Mouse (Mus musculus): ENCODE data around the gene Rab9.
"Not testable (repeated sequence)": the region's sequence is repeated elsewhere in the genome, so short reads cannot be mapped to it uniquely, and the experiment has no call there.

Rab9 gene

GRCm38 (mm10) chrX:166479365-166479983, at the start of gene Rab9:
Gene Rab9 (minus strand): TSS chrX:166479867.
- peak; percentile 86 for DNase-seq

- DNase-seq = no peak
These were observed 48.5 kb upstream of the Rab9 start for GRCm38 (mm10) chrX:166528126-166528525.

- no peak for DNase-seq
These were observed 46.1 kb upstream of the Rab9 start for GRCm38 (mm10) chrX:166525637-166526315.

GRCm38 (mm10) chrX:166520782-166521181, 41.1 kb upstream of the Rab9 start:
- DNase-seq = no peak

- no peak for DNase-seq
These were observed 38.7 kb upstream of the Rab9 start, which contains the start of gene Tceanc for GRCm38 (mm10) chrX:166518345-166518744. Gene Tceanc (minus strand): TSS chrX:166518567.

- DNase-seq = no peak
These were observed 37.0 kb upstream of the Rab9 start for GRCm38 (mm10) chrX:166516631-166517030.

- DNase-seq = no peak
These were observed 36.3 kb upstream of the Rab9 start for GRCm38 (mm10) chrX:166515923-166516322.

- DNase-seq = not testable (repeated sequence)
These were observed 34.4 kb upstream of the Rab9 start for GRCm38 (mm10) chrX:166514035-166514434.

GRCm38 (mm10) chrX:166512071-166512470, 32.4 kb upstream of the Rab9 start:
- DNase-seq = no peak

- DNase-seq = no peak
These were observed 31.4 kb upstream of the Rab9 start for GRCm38 (mm10) chrX:166511107-166511506.

GRCm38 (mm10) chrX:166509761-166510738, 30.4 kb upstream of the Rab9 start:
- peak; percentile 83 for DNase-seq

- DNase-seq = no peak
These were observed 24.8 kb upstream of the Rab9 start for GRCm38 (mm10) chrX:166504421-166504820.

- DNase-seq = no peak
These were observed 20.0 kb upstream of the Rab9 start for GRCm38 (mm10) chrX:166499496-166500190.

GRCm38 (mm10) chrX:166497771-166498170, 18.1 kb upstream of the Rab9 start:
- DNase-seq = no peak

- no peak for DNase-seq
These were observed 15.4 kb upstream of the Rab9 start for GRCm38 (mm10) chrX:166495052-166495451.

- DNase-seq = peak; percentile 2
These were observed 869 bp downstream of the Rab9 start for GRCm38 (mm10) chrX:166478631-166479364.

- DNase-seq = no peak
These were observed 2.3 kb downstream of the Rab9 start for GRCm38 (mm10) chrX:166477393-166477792.

- DNase-seq = no peak
These were observed 7.1 kb downstream of the Rab9 start for GRCm38 (mm10) chrX:166472612-166473011.

- DNase-seq = no peak
These were observed 11.3 kb downstream of the Rab9 start for GRCm38 (mm10) chrX:166468321-166468720.

- DNase-seq = no peak
These were observed 24.1 kb downstream of the Rab9 start for GRCm38 (mm10) chrX:166455525-166455924.

GRCm38 (mm10) chrX:166454331-166454730, 25.3 kb downstream of the Rab9 start:
- DNase-seq = no peak

- no peak for DNase-seq
These were observed 26.1 kb downstream of the Rab9 start for GRCm38 (mm10) chrX:166453532-166453931.

Measured in right cerebral cortex, postnatal 4 days (tissue).